Mouse (Mus musculus): ENCODE data around the gene Slc41a1. TPM values are rescaled to one million over a fixed set of nuclear protein-coding genes. Genes with fewer than 3 reads are reported as not detected.

Gene Slc41a1
- polyA plus RNA-seq, 1 experiment from 2014 or later, result 3.8 TPM

GRCm38 (mm10) chr1:131867946-131868290, 40.6 kb downstream of the Slc41a1 start:
- no peak for TF ChIP-seq CTCF (IDR thresholded peaks at IDR 0.05; ENCODE audit: low read depth)
- Histone ChIP-seq H3K36me3 (ENCODE audit: control insufficient read depth, insufficient read depth) (peaks cover 8% of the 10 kb centered on the region; the same call in 1 of the 2 replicates), H3K9me3 (ENCODE audit: control insufficient read depth) (no peaks in the 10 kb centered on the region), H3K9ac (ENCODE audit: low read depth, low read length) (peak overlapping the region; percentile 59), H3K4me1 (replicated peaks; ENCODE audit: control insufficient read depth, insufficient read depth, low read length) (no peaks in the 10 kb centered on the region), H3K27me3 (replicated peaks; ENCODE audit: control insufficient read depth, insufficient read depth, low read length) (no peaks in the 10 kb centered on the region), H3K4me3 (ENCODE audit: low read depth, low read length) (peak overlapping the region; percentile 76), H3K4me2 (replicated peaks; ENCODE audit: low read depth) (peak overlapping the region; percentile 81), H3K27ac (ENCODE audit: low read depth, low read length) (no peak overlapping the region)
- ATAC-seq, result no peak; the same call in 1 of the 2 replicates
- 17% methylated on average over 10 of the region's 10 CpGs for WGBS

- WGBS, result 85% methylated on average over 2 of the region's 2 CpGs
- no peak for ATAC-seq
These were observed 42.3 kb downstream of the Slc41a1 start for GRCm38 (mm10) chr1:131869561-131869960.

GRCm38 (mm10) chr1:131872856-131873255, 45.6 kb downstream of the Slc41a1 start:
- ATAC-seq, result no peak
- H3K9ac ChIP-seq (ENCODE audit: low read depth, low read length), result no peak overlapping the region
- H3K4me1 ChIP-seq (replicated peaks; ENCODE audit: control insufficient read depth, insufficient read depth, low read length), result no peaks in the 10 kb centered on the region
- no peak for TF ChIP-seq CTCF (IDR thresholded peaks at IDR 0.05; ENCODE audit: low read depth)
- H3K27ac ChIP-seq (ENCODE audit: low read depth, low read length), result no peak overlapping the region
- no peak overlapping the region for H3K4me3 ChIP-seq (ENCODE audit: low read depth, low read length)
- 79% methylated on average over 1 of the region's 1 CpGs for WGBS
- no peak overlapping the region for H3K4me2 ChIP-seq (replicated peaks; ENCODE audit: low read depth)
- peaks cover 8% of the 10 kb centered on the region; the same call in 1 of the 2 replicates for H3K36me3 ChIP-seq (ENCODE audit: control insufficient read depth, insufficient read depth)
- no peaks in the 10 kb centered on the region for H3K27me3 ChIP-seq (replicated peaks; ENCODE audit: control insufficient read depth, insufficient read depth, low read length)
- H3K9me3 ChIP-seq (ENCODE audit: control insufficient read depth), result no peaks in the 10 kb centered on the region

More at GRCm38 (mm10) chr1:131869561-131869960, 42.3 kb downstream of the Slc41a1 start:
- H3K4me1 ChIP-seq (replicated peaks; ENCODE audit: control insufficient read depth, insufficient read depth, low read length), result no peaks in the 10 kb centered on the region
- H3K36me3 ChIP-seq (ENCODE audit: control insufficient read depth, insufficient read depth), result peaks cover 8% of the 10 kb centered on the region; the same call in 1 of the 2 replicates
- no peak overlapping the region for H3K27ac ChIP-seq (ENCODE audit: low read depth, low read length)
- no peaks in the 10 kb centered on the region for H3K27me3 ChIP-seq (replicated peaks; ENCODE audit: control insufficient read depth, insufficient read depth, low read length)
- no peak overlapping the region for H3K4me3 ChIP-seq (ENCODE audit: low read depth, low read length)
- H3K9ac ChIP-seq (ENCODE audit: low read depth, low read length), result no peak overlapping the region
- H3K4me2 ChIP-seq (replicated peaks; ENCODE audit: low read depth), result no peak overlapping the region
- no peaks in the 10 kb centered on the region for H3K9me3 ChIP-seq (ENCODE audit: control insufficient read depth)
- TF ChIP-seq CTCF (IDR thresholded peaks at IDR 0.05; ENCODE audit: low read depth), result no peak

GRCm38 (mm10) chr1:131879816-131880215, 52.5 kb downstream of the Slc41a1 start:
- Histone ChIP-seq H3K27ac (ENCODE audit: low read depth, low read length) (no peak overlapping the region), H3K4me1 (replicated peaks; ENCODE audit: control insufficient read depth, insufficient read depth, low read length) (no peaks in the 10 kb centered on the region), H3K36me3 (ENCODE audit: control insufficient read depth, insufficient read depth) (no peaks in the 10 kb centered on the region), H3K4me3 (ENCODE audit: low read depth, low read length) (no peak overlapping the region), H3K9me3 (ENCODE audit: control insufficient read depth) (no peaks in the 10 kb centered on the region), H3K27me3 (replicated peaks; ENCODE audit: control insufficient read depth, insufficient read depth, low read length) (no peaks in the 10 kb centered on the region), H3K4me2 (replicated peaks; ENCODE audit: low read depth) (no peak overlapping the region), H3K9ac (ENCODE audit: low read depth, low read length) (no peak overlapping the region)
- WGBS, result 73% methylated on average over 2 of the region's 2 CpGs
- no peak for TF ChIP-seq CTCF (IDR thresholded peaks at IDR 0.05; ENCODE audit: low read depth)
- no peak for ATAC-seq

GRCm38 (mm10) chr1:131882787-131883186, 55.5 kb downstream of the Slc41a1 start:
- Histone ChIP-seq H3K4me2 (replicated peaks; ENCODE audit: low read depth) (no peak overlapping the region), H3K27ac (ENCODE audit: low read depth, low read length) (no peak overlapping the region), H3K9me3 (ENCODE audit: control insufficient read depth) (no peaks in the 10 kb centered on the region), H3K4me1 (replicated peaks; ENCODE audit: control insufficient read depth, insufficient read depth, low read length) (no peaks in the 10 kb centered on the region), H3K9ac (ENCODE audit: low read depth, low read length) (no peak overlapping the region), H3K4me3 (ENCODE audit: low read depth, low read length) (no peak overlapping the region), H3K36me3 (ENCODE audit: control insufficient read depth, insufficient read depth) (no peaks in the 10 kb centered on the region), H3K27me3 (replicated peaks; ENCODE audit: control insufficient read depth, insufficient read depth, low read length) (no peaks in the 10 kb centered on the region)
- WGBS, result 64% methylated on average over 2 of the region's 2 CpGs
- TF ChIP-seq CTCF (IDR thresholded peaks at IDR 0.05; ENCODE audit: low read depth), result peak; percentile 66
- no peak for ATAC-seq

GRCm38 (mm10) chr1:131886173-131886572, 58.9 kb downstream of the Slc41a1 start:
- Histone ChIP-seq H3K27me3 (replicated peaks; ENCODE audit: control insufficient read depth, insufficient read depth, low read length) (no peaks in the 10 kb centered on the region), H3K4me2 (replicated peaks; ENCODE audit: low read depth) (no peak overlapping the region), H3K4me3 (ENCODE audit: low read depth, low read length) (no peak overlapping the region), H3K4me1 (replicated peaks; ENCODE audit: control insufficient read depth, insufficient read depth, low read length) (no peaks in the 10 kb centered on the region), H3K36me3 (ENCODE audit: control insufficient read depth, insufficient read depth) (no peaks in the 10 kb centered on the region), H3K27ac (ENCODE audit: low read depth, low read length) (no peak overlapping the region), H3K9me3 (ENCODE audit: control insufficient read depth) (no peaks in the 10 kb centered on the region), H3K9ac (ENCODE audit: low read depth, low read length) (no peak overlapping the region)
- no peak for TF ChIP-seq CTCF (IDR thresholded peaks at IDR 0.05; ENCODE audit: low read depth)
- no peak for ATAC-seq
- WGBS, result 75% methylated on average over 2 of the region's 2 CpGs

GRCm38 (mm10) chr1:131886641-131887040, 59.3 kb downstream of the Slc41a1 start:
- H3K4me1 ChIP-seq (replicated peaks; ENCODE audit: control insufficient read depth, insufficient read depth, low read length), result no peaks in the 10 kb centered on the region
- 84% methylated on average over 3 of the region's 3 CpGs for WGBS
- ATAC-seq, result no peak

More at GRCm38 (mm10) chr1:131886641-131887040, 59.3 kb downstream of the Slc41a1 start:
- no peaks in the 10 kb centered on the region for H3K27me3 ChIP-seq (replicated peaks; ENCODE audit: control insufficient read depth, insufficient read depth, low read length)
- no peak overlapping the region for H3K4me2 ChIP-seq (replicated peaks; ENCODE audit: low read depth)
- H3K27ac ChIP-seq (ENCODE audit: low read depth, low read length), result no peak overlapping the region
- no peaks in the 10 kb centered on the region for H3K36me3 ChIP-seq (ENCODE audit: control insufficient read depth, insufficient read depth)
- H3K9ac ChIP-seq (ENCODE audit: low read depth, low read length), result no peak overlapping the region
- H3K9me3 ChIP-seq (ENCODE audit: control insufficient read depth), result no peaks in the 10 kb centered on the region
- H3K4me3 ChIP-seq (ENCODE audit: low read depth, low read length), result no peak overlapping the region
- no peak for TF ChIP-seq CTCF (IDR thresholded peaks at IDR 0.05; ENCODE audit: low read depth)
